Mouse (Mus musculus) right cerebral cortex, postnatal 10 days (tissue): ENCODE measurements around the gene Foxp1.

ENCODE experiments used
- DNase-seq, 2 experiments: peaks; one replicate each; pipeline ENCODE4 v3.0.0; 2021; ENCODE audit warnings: low spot score in 2 of 2

Foxp1 gene

GRCm38 (mm10) chr6:98995681-98996080 lies 526.8 kb downstream of the Foxp1 start:
- DNase-seq: no peak

- no peak for DNase-seq
Measured at GRCm38 (mm10) chr6:98994902-98995301, 527.6 kb downstream of the Foxp1 start.

- DNase-seq: no peak
Measured at GRCm38 (mm10) chr6:98994104-98994787, 528.3 kb downstream of the Foxp1 start.

GRCm38 (mm10) chr6:98993231-98993630 lies 529.3 kb downstream of the Foxp1 start:
- DNase-seq: no peak

GRCm38 (mm10) chr6:98992772-98993147 lies 529.8 kb downstream of the Foxp1 start:
- no peak for DNase-seq

- DNase-seq: no peak
Measured at GRCm38 (mm10) chr6:98991900-98992771, 530.4 kb downstream of the Foxp1 start.

GRCm38 (mm10) chr6:98987533-98988169 lies 534.9 kb downstream of the Foxp1 start:
- no peak for DNase-seq

- no peak for DNase-seq
Measured at GRCm38 (mm10) chr6:98985452-98985851, 537.1 kb downstream of the Foxp1 start.

- DNase-seq: no peak
Measured at GRCm38 (mm10) chr6:98984626-98985025, 537.9 kb downstream of the Foxp1 start.

GRCm38 (mm10) chr6:98984026-98984425 lies 538.5 kb downstream of the Foxp1 start:
- no peak for DNase-seq

GRCm38 (mm10) chr6:98983311-98983838 lies 539.1 kb downstream of the Foxp1 start:
- no peak for DNase-seq

- no peak for DNase-seq
Measured at GRCm38 (mm10) chr6:98981265-98981664, 541.3 kb downstream of the Foxp1 start.

GRCm38 (mm10) chr6:98980432-98980831 lies 542.1 kb downstream of the Foxp1 start:
- DNase-seq: no peak

- no peak for DNase-seq
Measured at GRCm38 (mm10) chr6:98980001-98980400, 542.5 kb downstream of the Foxp1 start.

- DNase-seq: no peak
Measured at GRCm38 (mm10) chr6:98977806-98978205, 544.7 kb downstream of the Foxp1 start.

GRCm38 (mm10) chr6:98975918-98976317 lies 546.6 kb downstream of the Foxp1 start:
- DNase-seq: no peak

- DNase-seq: no peak
Measured at GRCm38 (mm10) chr6:98973433-98973832, 549.1 kb downstream of the Foxp1 start.

- DNase-seq: no peak
Measured at GRCm38 (mm10) chr6:98972404-98972803, 550.1 kb downstream of the Foxp1 start.

GRCm38 (mm10) chr6:98959333-98959732 lies 563.2 kb downstream of the Foxp1 start:
- DNase-seq: no peak

- DNase-seq: no peak
Measured at GRCm38 (mm10) chr6:98956522-98957169, 565.9 kb downstream of the Foxp1 start.

GRCm38 (mm10) chr6:98955706-98956105 lies 566.8 kb downstream of the Foxp1 start:
- no peak for DNase-seq

GRCm38 (mm10) chr6:98954439-98954838 lies 568.1 kb downstream of the Foxp1 start:
- no peak for DNase-seq
